Mouse (Mus musculus) limb, embryonic 14.5 days (tissue): Measurements from ENCODE around the gene Dhdh. TPM values are rescaled to one million over a fixed set of nuclear protein-coding genes. Genes with fewer than 3 reads are reported as not detected.
A peak's percentile ranks its signal among the peaks of the same experiment; 100 is the strongest.
"Not testable (repeated sequence)": the region's sequence is repeated elsewhere in the genome, so short reads cannot be mapped to it uniquely, and the experiment has no call there.

Source experiments
- ATAC-seq: fragments of 200-750 bp; cut with Nextera tagmentation; 2 replicates; pipeline ENCODE4 v1.8.0; 2017; ENCODE audit warnings: low read depth, moderate number of reproducible peaks, moderate TSS enrichment; ENCODE audit not compliant: low FRiP score
- DNase-seq: peaks from one replicate; pipeline ENCODE4 v3.0.0-alpha.2; 2015; ENCODE audit warnings: low spot score
- H3K27ac ChIP-seq: fragments of 300-500 bp; sonication (generic); replicated peaks from 2 replicates; pipeline ENCODE4 v1.5.1; 2014; ENCODE audit warnings: low read depth, mild to moderate bottlenecking, low read length, moderate library complexity, mixed read lengths
- H3K27me3 ChIP-seq: fragments of 300-500 bp; sonication (generic); 2 replicates; pipeline ENCODE4 v1.6.1; 2014; ENCODE audit warnings: low read length, mixed read lengths; ENCODE audit not compliant: control insufficient read depth, insufficient read depth
- H3K36me3 ChIP-seq: fragments of 300-500 bp; sonication (generic); 2 replicates; pipeline ENCODE4 v1.6.1; 2014; ENCODE audit warnings: mild to moderate bottlenecking, low read length, moderate library complexity, mixed read lengths; ENCODE audit not compliant: control insufficient read depth, insufficient read depth
- H3K4me1 ChIP-seq: fragments of 300-500 bp; sonication (generic); 2 replicates; pipeline ENCODE4 v1.6.1; 2014; ENCODE audit warnings: antibody characterized with exemption, low read length, mixed read lengths; ENCODE audit not compliant: control insufficient read depth, insufficient read depth
- H3K4me2 ChIP-seq: fragments of 300-500 bp; sonication (generic); replicated peaks from 2 replicates; pipeline ENCODE4 v1.6.1; 2014; ENCODE audit warnings: low read depth, mild to moderate bottlenecking, low read length, moderate library complexity; ENCODE audit not compliant: severe bottlenecking
- H3K4me3 ChIP-seq: fragments of 300-500 bp; sonication (generic); replicated peaks from 2 replicates; pipeline ENCODE4 v1.5.1; 2014; ENCODE audit warnings: low read length
- H3K9ac ChIP-seq: fragments of 300-500 bp; sonication (generic); 2 replicates; pipeline ENCODE4 v1.6.1; 2014; ENCODE audit warnings: mild to moderate bottlenecking, low read depth, low read length, moderate library complexity; ENCODE audit not compliant: severe bottlenecking
- H3K9me3 ChIP-seq: fragments of 300-500 bp; sonication (generic); 2 replicates; pipeline ENCODE4 v1.6.1; 2016; ENCODE audit warnings: low read length; ENCODE audit not compliant: control insufficient read depth
- POLR2A ChIP-seq: fragments of 200-500 bp; IDR thresholded peaks from 2 replicates; pipeline ENCODE4 v1.8.0; 2012; ENCODE audit warnings: inconsistent platforms, mild to moderate bottlenecking, moderate library complexity, borderline replicate concordance; ENCODE audit not compliant: insufficient read depth, insufficient read length; ENCODE audit errors: extremely low read depth
- WGBS: fragments of 180-500 bp; shearing (Covaris S2); extraction: QIAGEN DNeasy Blood & Tissue Kit; methylation state at CpG from one replicate; pipeline ENCODE4 v1.1.7; 2014; 5-methylcytosine and 5-hydroxymethylcytosine counted together
- polyA plus RNA-seq, 2 experiments: library from polyadenylated mRNA; depleted of rRNA in 1 of 2; stranded (reverse) in 1 of 2; unstranded in 1 of 2; fragments of >200 nt; fragmentation: Nextera tagmentation in 1 of 2; extraction: Ambion mirVana in 1 of 2; gene quantifications; 2 replicates each; pipeline versions ENCODE4 v1.2.1 to v1.2.3; 2012 to 2014

The Dhdh gene
- polyA plus RNA-seq, 2 experiments, result 2.0 to 2.9 TPM

DNA sequence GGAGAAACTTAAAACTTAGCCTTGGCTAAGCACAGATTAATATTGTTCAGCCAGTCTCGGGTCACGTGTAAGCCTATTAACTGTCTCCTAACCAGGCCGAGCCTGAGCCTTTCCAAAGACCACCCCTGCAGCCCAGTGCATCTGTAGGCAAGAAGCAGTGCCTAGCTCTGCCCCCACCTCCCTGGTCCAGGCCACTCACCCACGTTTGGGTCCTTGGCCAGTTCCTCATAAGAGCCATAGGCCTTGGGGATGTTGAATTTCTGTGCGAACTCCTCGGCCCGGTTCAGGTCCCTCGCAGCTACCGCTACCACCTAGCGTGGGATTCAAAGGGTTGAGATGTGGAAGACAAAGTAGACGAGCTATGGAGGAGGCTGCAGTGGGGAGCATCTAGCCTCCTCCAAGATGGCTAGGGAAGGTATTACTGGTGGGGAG lies 728 bp downstream of the Dhdh start:
- peak; percentile 49 for ATAC-seq
- H3K27me3 ChIP-seq, result no peaks in the 10 kb centered on the region

DNA sequence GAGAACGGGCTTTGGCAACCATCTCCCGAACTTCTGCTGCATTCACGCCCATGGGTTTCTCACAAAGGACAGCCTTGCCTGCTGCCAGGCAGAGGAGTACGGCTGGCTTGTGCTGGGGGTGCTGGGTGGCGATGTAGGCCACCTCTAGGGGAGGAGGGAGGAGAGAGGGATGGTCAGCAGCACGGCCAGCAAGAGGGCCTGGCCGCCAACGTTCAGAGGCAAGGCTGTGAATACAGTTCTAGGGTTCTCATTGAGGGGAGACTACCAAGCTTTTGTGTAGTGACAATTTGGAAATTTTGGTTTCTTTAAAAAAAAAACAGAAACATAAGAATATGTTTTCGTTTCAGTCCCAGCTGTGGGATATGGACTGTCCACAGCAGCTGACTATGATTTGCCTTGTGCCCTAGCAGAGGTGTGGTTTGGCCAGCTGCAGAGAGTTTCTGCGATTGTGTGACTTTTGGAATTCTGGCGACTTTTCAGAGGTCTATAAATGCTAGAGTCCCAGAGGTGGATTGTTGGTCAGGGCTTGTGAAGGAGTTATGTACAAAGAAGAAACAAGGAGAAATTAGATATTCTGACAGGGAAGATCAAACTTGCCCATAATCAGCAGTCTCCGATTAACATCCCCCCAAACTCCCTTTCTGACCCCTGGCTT lies 1.7 kb downstream of the Dhdh start, which contains the start of gene Gm45808:
Gene Gm45808, minus strand, starts transcription at position 51 of the 655 bp plus-strand sequence.
- Histone ChIP-seq H3K9me3 (no peaks in the 10 kb centered on the region), H3K27me3 (no peaks in the 10 kb centered on the region), H3K36me3 (0 out of 2 replicates have a peak, but pooled peaks cover 2% of the 10 kb centered on the region), H3K4me3 (no peak within 1 kb of the TSS), H3K27ac (peak within 1 kb of the TSS; percentile 61), H3K4me1 (peaks cover 14% of the 10 kb centered on the region), H3K4me2 (no peak within 1 kb of the TSS), H3K9ac (no peak within 1 kb of the TSS)
- DNase-seq (no peak), ATAC-seq (no peak)
- TF ChIP-seq POLR2A, result no peak
- 80% methylated on average over 12 of the region's 12 CpGs for WGBS

More for the DNA sequence above, 728 bp downstream of the Dhdh start:
- no peak for TF ChIP-seq POLR2A
- Histone ChIP-seq H3K36me3 (peaks cover 12% of the 10 kb centered on the region), H3K27ac (peak overlapping the region; percentile 61), H3K9me3 (no peaks in the 10 kb centered on the region), H3K4me2 (peak overlapping the region; percentile 64), H3K4me3 (peak overlapping the region; percentile 37), H3K4me1 (peaks cover 14% of the 10 kb centered on the region), H3K9ac (peak overlapping the region; percentile 54)
- no peak for DNase-seq
- 33% methylated on average over 11 of the region's 11 CpGs for WGBS

DNA sequence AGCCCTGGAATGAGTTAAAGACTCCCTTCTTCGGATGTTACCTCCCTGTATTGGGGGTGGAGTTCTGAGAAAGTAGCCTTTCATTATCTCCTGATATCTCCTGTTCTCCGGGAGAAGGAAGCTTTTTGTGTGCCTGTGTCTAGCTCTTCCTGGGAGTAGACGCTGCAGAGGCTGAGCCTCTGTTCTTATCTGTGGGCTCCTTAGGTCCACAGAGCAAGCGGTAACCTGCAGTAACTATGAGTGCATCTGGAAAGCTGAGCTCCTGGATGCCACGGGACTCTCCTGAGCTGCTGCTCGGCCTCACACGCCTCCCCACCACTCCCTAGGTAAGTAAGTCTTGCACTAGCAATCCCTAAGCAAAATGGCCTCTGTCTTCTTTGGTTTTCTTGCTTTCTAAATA lies 2.4 kb downstream of the Dhdh start:
- H3K9ac ChIP-seq, result no peak overlapping the region
- no peak for TF ChIP-seq POLR2A
- 72% methylated on average over 7 of the region's 7 CpGs for WGBS
- H3K27me3 ChIP-seq, result no peaks in the 10 kb centered on the region
- ATAC-seq (no peak), DNase-seq (no peak)
- H3K4me1 ChIP-seq, result peaks cover 12% of the 10 kb centered on the region
- H3K9me3 ChIP-seq, result no peaks in the 10 kb centered on the region
- no peaks in the 10 kb centered on the region for H3K36me3 ChIP-seq
- no peak overlapping the region for H3K27ac ChIP-seq
- H3K4me2 ChIP-seq, result no peak overlapping the region
- no peak overlapping the region for H3K4me3 ChIP-seq

DNA sequence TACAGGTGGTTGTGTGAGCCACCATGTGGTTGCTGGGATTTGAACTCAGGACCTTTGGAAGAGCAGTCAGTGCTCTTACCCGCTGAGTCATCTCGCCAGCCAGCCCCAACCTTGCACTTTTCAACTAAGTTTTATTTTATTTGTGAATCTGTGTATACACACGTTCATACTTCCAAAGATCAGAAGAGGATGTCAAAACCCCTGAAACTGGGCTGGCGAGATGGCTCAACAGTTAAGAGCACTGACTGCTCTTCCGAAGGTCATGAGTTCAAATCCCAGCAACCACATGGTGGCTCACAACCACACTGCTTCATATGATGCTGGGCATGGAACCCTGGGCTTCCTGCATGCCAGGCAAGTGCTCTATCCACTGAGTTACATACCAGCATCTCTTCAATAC lies 3.6 kb downstream of the Dhdh start:
- not testable (repeated sequence) for H3K9me3 ChIP-seq, H3K4me1 ChIP-seq, DNase-seq, H3K4me3 ChIP-seq, H3K27ac ChIP-seq, ATAC-seq, H3K4me2 ChIP-seq, H3K36me3 ChIP-seq, H3K9ac ChIP-seq, H3K27me3 ChIP-seq
- 86% methylated on average over 5 of the region's 5 CpGs for WGBS

DNA sequence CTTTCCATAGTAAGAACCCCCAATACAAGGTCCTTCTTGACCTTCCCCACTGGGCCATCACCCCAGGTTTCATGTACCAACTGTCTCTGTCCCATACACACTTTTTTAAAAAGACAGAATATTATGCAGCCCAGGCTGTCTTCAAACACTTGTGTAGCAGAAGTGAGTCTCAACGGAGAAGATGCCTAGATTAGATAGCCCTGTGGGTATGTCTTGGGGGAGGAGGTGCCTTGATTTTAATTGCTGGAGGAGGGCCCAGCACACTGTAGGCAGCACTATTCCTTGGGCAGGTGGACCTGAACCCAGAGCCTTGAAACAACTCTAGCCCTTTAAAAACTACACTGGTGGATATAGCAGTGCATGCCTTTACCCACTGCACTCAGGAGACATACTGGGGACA lies 6.4 kb downstream of the Dhdh start:
- TF ChIP-seq POLR2A, result no peak
- ATAC-seq (no peak), DNase-seq (no peak)
- no peaks in the 10 kb centered on the region for H3K4me1 ChIP-seq
- no peak overlapping the region for H3K27ac ChIP-seq
- 0 out of 2 replicates have a peak, but pooled peaks cover 3% of the 10 kb centered on the region for H3K36me3 ChIP-seq
- no peaks in the 10 kb centered on the region for H3K9me3 ChIP-seq
- H3K9ac ChIP-seq, result no peak overlapping the region
- H3K4me2 ChIP-seq, result no peak overlapping the region
- H3K4me3 ChIP-seq, result no peak overlapping the region
- no peaks in the 10 kb centered on the region for H3K27me3 ChIP-seq
- 86% methylated on average over 1 of the region's 1 CpGs for WGBS
